Mouse (Mus musculus): Measurements from ENCODE around the gene Mmrn1.
"Not testable (repeated sequence)": the region's sequence is repeated elsewhere in the genome, so short reads cannot be mapped to it uniquely, and the experiment has no call there.

Gene Mmrn1

DNA sequence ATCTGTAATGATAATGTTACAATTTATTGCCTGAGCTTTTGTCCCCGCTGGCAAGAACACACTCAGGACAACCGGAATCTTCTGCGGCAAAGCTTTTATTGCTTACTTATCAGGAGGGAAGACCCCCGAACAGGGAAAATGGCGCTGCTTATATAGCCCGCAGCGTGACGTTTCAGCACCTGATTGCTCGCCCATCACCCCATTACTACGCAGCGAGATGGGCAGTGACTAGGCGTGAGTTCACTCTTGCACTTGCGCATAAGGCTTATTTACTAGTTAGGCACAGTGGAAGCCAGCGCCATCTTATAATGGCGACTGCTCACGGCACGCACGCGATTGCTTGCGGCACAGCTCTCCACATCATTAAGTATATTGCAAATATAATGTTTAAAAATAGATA is at the start of gene Mmrn1:
TSS of gene Mmrn1 (plus strand) at position 301 of the 400 bp plus-strand sequence.
- DNase-seq (ENCODE audit: low read depth): not testable (repeated sequence)

DNA sequence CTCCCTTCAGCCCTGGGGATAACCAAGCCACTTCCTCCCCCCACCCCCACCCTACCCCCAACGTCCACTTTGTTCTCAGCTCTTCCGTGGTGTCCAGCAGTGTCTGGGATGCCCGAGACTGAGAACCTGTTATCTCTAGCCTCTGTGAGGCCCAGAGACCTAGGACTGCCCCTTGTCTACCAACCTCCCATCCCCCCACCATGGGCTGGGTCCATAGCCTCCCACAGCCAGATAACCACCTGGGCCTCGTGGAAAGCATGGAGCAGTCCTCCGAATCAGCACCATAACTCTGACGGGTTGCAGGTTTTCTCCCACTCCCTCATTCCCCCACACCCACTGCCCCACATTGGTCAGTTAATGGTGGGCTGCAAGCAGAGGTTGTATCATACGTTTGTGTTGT is 44.4 kb upstream of the Mmrn1 start:
- no peak for DNase-seq (ENCODE audit: low read depth)

DNA sequence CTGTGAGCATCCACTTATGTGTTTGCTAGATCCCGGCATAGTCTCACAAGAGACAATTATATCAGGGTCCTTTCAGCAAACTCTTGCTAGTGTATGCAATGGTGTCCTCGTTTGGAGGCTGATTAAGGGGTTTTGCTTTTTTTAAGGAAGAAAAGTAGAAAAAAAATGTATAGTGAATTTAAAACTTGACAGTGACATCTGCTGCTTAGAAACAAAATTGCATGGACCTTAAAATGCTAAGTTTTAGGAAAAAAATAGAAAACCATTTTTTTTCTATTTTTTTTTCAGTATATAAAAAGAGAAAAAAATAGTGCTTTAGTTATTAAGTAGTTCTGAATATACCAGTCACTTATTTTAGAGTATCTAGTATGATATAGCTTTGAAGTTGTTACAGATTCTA is 43.2 kb upstream of the Mmrn1 start:
- no peak for DNase-seq (ENCODE audit: low read depth)

- DNase-seq (ENCODE audit: low read depth): no peak
These were observed 17.5 kb upstream of the Mmrn1 start for GRCm38 (mm10) chr6:60907272-60907671.

DNA sequence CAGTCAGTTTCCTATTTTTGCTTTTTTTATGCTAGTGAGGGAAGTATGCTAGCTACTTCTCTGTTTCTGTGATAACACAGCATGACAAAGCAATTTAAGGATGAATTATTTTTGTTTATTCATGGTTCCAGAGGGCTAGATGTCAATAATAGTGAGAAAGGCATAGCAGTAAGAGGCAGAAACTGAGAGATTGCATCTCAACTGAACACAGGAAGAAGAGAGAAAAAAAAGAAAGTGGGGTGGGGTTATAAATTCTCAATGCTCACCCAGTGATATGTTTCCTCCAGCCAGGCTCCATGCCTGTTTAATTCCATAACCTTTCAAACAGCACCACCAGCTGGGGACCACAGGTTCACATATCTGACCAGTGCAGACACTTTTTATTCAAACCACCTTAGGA is 6.6 kb downstream of the Mmrn1 start:
- DNase-seq (ENCODE audit: low read depth): peak; percentile 50

- peak; percentile 11 for DNase-seq (ENCODE audit: low read depth)
These were observed 10.1 kb downstream of the Mmrn1 start for GRCm38 (mm10) chr6:60934835-60935234.

DNA sequence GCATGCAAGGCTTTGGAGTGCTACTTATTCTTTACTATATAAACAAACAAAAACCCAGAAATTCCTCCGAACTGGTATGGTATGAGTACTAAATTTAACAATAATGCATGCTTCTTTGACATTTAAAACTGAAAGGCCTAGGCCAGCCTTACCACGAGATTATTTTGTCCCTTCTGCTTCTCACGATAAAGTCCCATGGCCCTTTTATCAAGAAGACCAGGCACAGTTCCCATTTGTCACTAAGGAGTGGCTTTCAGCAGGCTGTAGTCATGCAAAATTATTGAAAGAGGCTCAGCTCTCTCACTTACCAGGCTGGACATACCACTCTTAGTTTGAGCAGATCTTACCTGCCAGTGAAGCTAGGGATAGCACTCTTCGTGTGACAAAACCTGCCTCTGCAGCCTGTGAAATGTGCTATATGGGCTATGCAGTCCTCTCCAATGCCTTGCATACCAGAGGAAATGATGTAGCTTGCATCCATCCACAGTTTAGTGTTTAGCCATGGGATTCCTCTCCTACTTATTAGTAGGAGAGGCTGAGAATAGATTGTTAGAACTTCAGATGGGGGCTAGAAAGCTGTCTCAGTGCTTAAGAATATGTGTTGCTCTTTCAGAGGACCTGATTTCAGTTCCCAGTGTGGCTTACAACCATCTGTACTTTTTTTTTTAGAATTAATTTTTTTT is 10.8 kb downstream of the Mmrn1 start:
- DNase-seq (ENCODE audit: low read depth): peak; percentile 83

DNA sequence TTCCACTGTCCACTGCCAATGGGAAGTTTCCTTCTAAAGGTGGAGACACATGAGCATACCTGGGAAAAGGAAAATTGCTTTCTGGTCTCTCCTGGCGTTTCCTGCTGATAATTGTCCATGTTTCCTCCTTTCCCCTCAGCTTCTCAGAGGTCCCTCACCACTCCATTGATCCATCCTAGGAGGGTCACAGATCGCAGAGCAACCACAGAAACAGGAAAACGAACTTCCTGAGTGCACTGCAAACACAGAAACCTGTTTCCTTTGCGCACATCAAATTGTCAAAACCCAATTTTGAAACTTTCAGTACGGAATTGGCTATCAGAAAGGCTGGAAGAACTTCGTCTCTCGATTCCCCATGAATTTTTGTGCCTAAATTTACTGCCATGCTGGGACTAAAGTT is 19.4 kb downstream of the Mmrn1 start:
- no peak for DNase-seq (ENCODE audit: low read depth)

DNA sequence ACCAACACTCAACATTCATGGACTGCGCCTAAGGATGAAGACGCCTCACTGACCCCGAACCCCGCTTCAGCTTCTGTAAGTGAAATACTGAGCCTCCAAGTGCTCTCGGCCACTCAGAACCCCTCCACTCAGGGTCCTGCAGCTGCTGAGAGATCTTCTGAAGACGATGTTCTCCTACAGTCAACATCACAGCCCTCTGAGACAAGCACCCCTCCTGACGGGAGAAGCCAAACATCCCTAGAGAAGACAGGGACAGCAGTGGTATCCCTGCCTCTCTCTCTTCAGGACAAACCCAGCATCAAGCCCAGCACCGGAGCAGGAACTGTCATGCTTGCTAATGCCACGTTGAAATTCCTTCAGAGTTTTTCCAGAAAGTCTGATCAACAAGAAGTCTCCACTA is 19.8 kb downstream of the Mmrn1 start:
- no peak for DNase-seq (ENCODE audit: low read depth)

DNA sequence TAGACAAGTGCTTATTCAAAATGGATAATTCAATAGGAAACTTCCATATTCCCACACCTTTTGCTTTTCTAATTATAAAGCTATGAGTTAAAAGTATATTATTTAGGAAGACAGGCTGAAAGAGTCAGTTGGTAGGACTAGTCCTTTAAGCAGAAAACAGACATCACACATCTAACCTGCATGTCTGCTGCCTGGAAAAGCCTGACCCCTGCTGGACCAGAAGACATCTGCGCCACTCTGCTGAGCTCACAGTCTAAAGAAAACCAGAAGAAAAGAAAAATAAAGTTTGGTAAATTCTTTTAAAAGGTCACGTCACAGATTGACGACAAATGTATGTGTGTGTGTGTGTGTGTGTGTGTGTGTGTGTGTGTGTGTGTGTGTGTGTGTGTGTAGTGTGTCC is 25.6 kb downstream of the Mmrn1 start:
- DNase-seq (ENCODE audit: low read depth): peak; percentile 38

- no peak for DNase-seq (ENCODE audit: low read depth)
These were observed 36.5 kb downstream of the Mmrn1 start for GRCm38 (mm10) chr6:60961285-60961684.

GRCm38 (mm10) chr6:60961838-60962237 is 37.1 kb downstream of the Mmrn1 start:
- no peak for DNase-seq (ENCODE audit: low read depth)

DNA sequence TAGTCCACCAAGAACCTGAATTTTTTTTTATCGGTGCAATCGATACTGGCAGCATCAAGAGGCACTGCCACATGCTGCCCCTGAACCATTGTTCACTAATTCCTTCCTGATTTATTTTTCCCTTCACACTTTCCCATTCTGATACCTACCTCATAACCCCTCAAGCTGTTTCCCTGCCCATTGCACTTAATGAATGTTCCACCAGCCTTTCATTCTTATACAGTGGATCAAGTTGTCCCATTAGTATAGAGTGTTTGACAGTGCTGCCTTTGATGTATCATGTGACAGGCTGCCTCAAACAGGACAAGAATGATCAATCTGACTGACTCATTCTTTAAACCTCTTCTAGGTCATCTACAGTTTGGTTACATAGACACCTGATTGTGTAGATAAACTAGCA is 37.9 kb downstream of the Mmrn1 start:
- no peak for DNase-seq (ENCODE audit: low read depth)

- no peak for DNase-seq (ENCODE audit: low read depth)
These were observed 39.0 kb downstream of the Mmrn1 start for GRCm38 (mm10) chr6:60963726-60964125.

- DNase-seq (ENCODE audit: low read depth): no peak
These were observed 42.2 kb downstream of the Mmrn1 start for GRCm38 (mm10) chr6:60966931-60967330.

DNA sequence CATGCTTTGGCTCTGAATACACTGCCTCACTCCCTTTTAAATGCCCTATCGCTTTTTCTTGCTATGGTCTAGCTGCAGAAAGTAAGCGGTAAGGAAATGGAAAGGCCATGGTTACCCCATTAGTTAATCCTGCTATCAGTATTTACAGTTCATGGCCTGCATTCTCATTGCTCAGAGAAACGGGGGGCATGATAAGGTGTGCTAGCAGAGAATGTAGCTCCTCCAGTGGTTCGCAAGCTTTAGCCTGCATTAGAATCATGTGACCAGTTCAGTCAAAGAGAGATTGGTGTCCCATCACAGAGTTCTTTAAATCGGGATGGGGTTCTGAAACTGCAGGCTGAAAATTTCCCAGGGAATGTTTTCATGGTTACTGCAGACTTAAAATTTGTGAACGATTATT is 44.6 kb downstream of the Mmrn1 start:
- no peak for DNase-seq (ENCODE audit: low read depth)

DNA sequence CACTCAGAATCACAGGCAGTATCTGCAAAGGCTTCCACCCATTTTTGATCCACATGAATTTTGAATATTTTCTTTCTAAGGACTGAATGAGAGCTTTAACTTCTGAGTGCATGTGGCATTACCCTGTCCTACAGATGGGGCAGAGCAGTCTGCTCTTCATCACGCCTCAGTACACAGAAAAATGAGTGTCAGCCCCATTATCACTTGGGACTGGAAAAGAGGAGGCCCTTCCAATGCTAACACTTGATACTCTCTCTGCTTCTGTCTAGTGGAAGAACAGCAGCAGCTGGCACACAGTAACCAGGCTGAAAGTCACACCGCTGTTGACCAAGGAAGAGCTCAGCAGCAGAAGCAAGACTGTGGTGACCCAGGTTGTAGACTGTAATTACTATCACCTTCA is 46.0 kb downstream of the Mmrn1 start:
- no peak for DNase-seq (ENCODE audit: low read depth)

GRCm38 (mm10) chr6:60978610-60979009 is 53.8 kb downstream of the Mmrn1 start:
- no peak for DNase-seq (ENCODE audit: low read depth)

DNA sequence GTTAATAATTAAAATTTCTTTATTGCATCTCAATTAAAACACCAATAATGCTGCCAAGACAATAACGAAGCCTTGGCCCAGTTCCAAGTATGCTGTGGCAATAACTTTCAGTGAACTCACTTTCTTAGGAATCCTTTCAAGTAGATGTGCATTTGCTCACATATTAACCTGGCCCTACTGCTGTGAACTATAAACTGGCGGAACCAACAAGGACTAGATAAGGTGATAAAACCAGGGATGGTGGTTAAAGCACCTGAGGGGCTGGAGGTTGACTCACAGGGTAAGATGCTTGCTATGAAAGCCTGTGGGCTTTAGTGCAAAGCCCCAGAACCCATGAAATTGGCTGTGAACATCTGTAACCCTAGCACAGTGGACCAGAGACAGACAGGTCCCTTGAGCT is 54.3 kb downstream of the Mmrn1 start:
- no peak for DNase-seq (ENCODE audit: low read depth)

DNA sequence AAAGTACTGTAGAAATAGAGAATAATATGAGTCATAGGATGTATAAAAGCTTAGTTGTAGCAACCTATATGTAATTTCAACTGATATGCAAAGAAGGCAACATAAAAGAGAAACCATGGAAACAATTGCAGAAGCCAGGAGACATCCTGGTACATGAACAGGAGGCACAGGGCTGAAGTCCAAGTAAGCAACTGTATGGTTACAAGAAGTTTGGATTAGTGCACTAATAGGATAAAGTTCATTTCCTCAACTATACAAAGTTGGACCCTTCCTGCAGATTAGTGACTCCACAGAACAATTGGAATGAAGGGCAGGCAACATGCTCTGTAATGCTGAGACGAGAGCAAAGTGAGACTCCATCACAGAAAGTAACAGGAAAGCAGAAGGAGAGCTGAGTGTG is 59.6 kb downstream of the Mmrn1 start:
- no peak for DNase-seq (ENCODE audit: low read depth)

DNA sequence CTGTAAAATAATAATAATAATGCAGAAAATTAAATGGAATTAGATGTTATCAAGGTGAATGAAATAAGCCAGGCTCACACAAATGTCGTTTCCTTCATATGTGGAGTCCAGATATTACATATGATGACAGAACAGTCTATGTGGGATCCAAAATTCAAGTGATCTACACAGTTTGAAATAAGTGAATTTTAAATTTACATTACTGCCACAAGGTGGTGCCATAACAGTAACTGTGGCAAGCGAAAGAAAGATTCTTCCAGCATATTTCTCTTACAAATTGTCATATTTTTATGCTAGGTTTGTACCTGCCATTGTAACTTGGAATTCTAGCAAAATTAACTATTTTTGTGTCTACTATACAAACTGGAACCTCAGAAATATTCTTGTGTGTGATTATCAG is 61.1 kb downstream of the Mmrn1 start:
- DNase-seq (ENCODE audit: low read depth): no peak

GRCm38 (mm10) chr6:60986914-60987313 is 62.1 kb downstream of the Mmrn1 start:
- no peak for DNase-seq (ENCODE audit: low read depth)

GRCm38 (mm10) chr6:60987804-60988203 is 63.0 kb downstream of the Mmrn1 start:
- DNase-seq (ENCODE audit: low read depth): no peak

DNA sequence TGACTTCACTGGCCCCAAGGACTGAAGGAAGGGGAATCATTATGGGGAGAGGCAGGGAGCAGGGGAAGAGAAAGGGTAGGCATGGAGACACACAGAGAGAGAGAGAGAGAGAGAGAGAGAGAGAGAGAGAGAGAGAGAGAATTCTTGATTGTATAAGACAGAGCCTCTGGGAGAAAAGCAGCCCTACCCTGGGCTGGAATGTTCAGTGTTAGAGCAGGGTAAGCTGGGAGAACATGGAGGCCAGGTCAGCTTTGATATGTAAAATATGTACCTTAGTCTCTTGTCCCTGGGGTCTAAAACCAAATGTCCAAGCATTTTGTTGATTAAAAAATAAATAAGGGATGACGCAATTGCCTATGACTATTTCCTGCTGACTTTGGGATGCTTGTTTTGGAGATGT is 67.6 kb downstream of the Mmrn1 start:
- DNase-seq (ENCODE audit: low read depth): no peak

Data from c-Kit-positive CD71-positive TER-119-negative erythroid progenitor cells, embryonic 14.5 days (primary cell).